14 mouse cellular contexts compared by ENCODE assay signal in genomic region chr9:21451391-21451790, GRCm38 (mm10). TPM values are rescaled to one million over a fixed set of nuclear protein-coding genes. Genes with fewer than 3 reads are reported as not detected.
DNase-seq lines count a peak whose midpoint lies in the region; ATAC-seq and TF ChIP-seq lines count a peak whose summit lies in the region.
"Had no signal": no experiment of that assay in that cellular context is flagged by ENCODE, and none has a peak within 500 bp of the region (broad histone marks: within the 10 kb centered on the region; RNA-seq: fewer than 3 reads in every experiment).

No protein-coding gene starts in this region.

- WGBS in intestine, postnatal 0 days, result 68% methylated on average over 8 of the region's 8 CpGs
- WGBS in intestine, embryonic 16.5 days, result 85% methylated on average over 8 of the region's 8 CpGs
- WGBS in heart, embryonic 12.5 days, result 82% methylated on average over 8 of the region's 8 CpGs
- 57% methylated on average over 8 of the region's 8 CpGs for WGBS in lung, postnatal 0 days
- WGBS in cerebellum, adult 2 months, result 39% methylated on average over 8 of the region's 8 CpGs

- no peaks in the 10 kb centered on the region for H3K9me3 ChIP-seq in intestine, postnatal 0 days (ENCODE audit: control insufficient read depth)
- no peaks in the 10 kb centered on the region for H3K9me3 ChIP-seq in intestine, embryonic 16.5 days (ENCODE audit: control insufficient read depth, low read length)
- no peaks in the 10 kb centered on the region for H3K9me3 ChIP-seq in E14TG2a.4 (ENCODE audit: low read length)
- H3K9me3 ChIP-seq in heart, embryonic 12.5 days (replicated peaks), result no peaks in the 10 kb centered on the region
- H3K9me3 ChIP-seq in lung, postnatal 0 days (ENCODE audit: low read length), result no peaks in the 10 kb centered on the region
- H3K9me3 ChIP-seq: hindbrain, embryonic 10.5 days; limb, embryonic 13.5 days had no signal

- TF ChIP-seq POLR2A in cerebellum, adult 2 months (IDR thresholded peaks at IDR 0.05; ENCODE audit: borderline replicate concordance, insufficient read depth, low read length), result no peak

- H3K4me3 ChIP-seq in intestine, postnatal 0 days (ENCODE audit: low read depth, low read length), result no peak overlapping the region
- H3K4me3 ChIP-seq in intestine, embryonic 16.5 days (ENCODE audit: low read length), result no peak overlapping the region
- H3K4me3 ChIP-seq in E14TG2a.4 (replicated peaks; ENCODE audit: low read length), result peak overlapping the region; percentile 30
- H3K4me3 ChIP-seq in heart, embryonic 12.5 days, result no peak overlapping the region
- no peak overlapping the region for H3K4me3 ChIP-seq in lung, postnatal 0 days (ENCODE audit: low read depth, low read length)
- H3K4me3 ChIP-seq in cerebellum, adult 2 months (replicated peaks; ENCODE audit: insufficient read depth, low read depth, low read length), result no peak overlapping the region
- H3K4me3 ChIP-seq: hindbrain, embryonic 10.5 days; limb, embryonic 13.5 days had no signal

- H3K9ac ChIP-seq in intestine, postnatal 0 days (ENCODE audit: low read depth, low read length), result no peak overlapping the region
- H3K9ac ChIP-seq in intestine, embryonic 16.5 days (ENCODE audit: low read depth, low read length), result no peak overlapping the region
- H3K9ac ChIP-seq in heart, embryonic 12.5 days, result no peak overlapping the region
- H3K9ac ChIP-seq in lung, postnatal 0 days (replicated peaks; ENCODE audit: low read depth), result no peak overlapping the region
- H3K9ac ChIP-seq: limb, embryonic 13.5 days had no signal

- H3K27ac ChIP-seq in intestine, postnatal 0 days (ENCODE audit: low read depth, low read length), result peak overlapping the region; percentile 28
- H3K27ac ChIP-seq in intestine, embryonic 16.5 days (ENCODE audit: low read length), result no peak overlapping the region
- peak overlapping the region; percentile 31; the same call in 1 of the 2 replicates for H3K27ac ChIP-seq in heart, embryonic 12.5 days (ENCODE audit: poor library complexity, severe bottlenecking)
- peak overlapping the region; percentile 71 for H3K27ac ChIP-seq in lung, postnatal 0 days (ENCODE audit: low read length)
- no peak overlapping the region for H3K27ac ChIP-seq in cerebellum, adult 2 months (ENCODE audit: insufficient read depth, low read length)
- H3K27ac ChIP-seq: hindbrain, embryonic 10.5 days; limb, embryonic 13.5 days had no signal

- H3K4me2 ChIP-seq in intestine, postnatal 0 days (replicated peaks; ENCODE audit: low read depth), result no peak overlapping the region
- H3K4me2 ChIP-seq in intestine, embryonic 16.5 days (ENCODE audit: low read depth, low read length), result no peak overlapping the region
- H3K4me2 ChIP-seq in heart, embryonic 12.5 days, result peak overlapping the region; percentile 14; the same call in 1 of the 2 replicates
- H3K4me2 ChIP-seq in lung, postnatal 0 days (replicated peaks; ENCODE audit: low read depth, low read length), result no peak overlapping the region
- H3K4me2 ChIP-seq: limb, embryonic 13.5 days had no signal

- TF ChIP-seq CTCF in intestine, postnatal 0 days (IDR thresholded peaks at IDR 0.05; ENCODE audit: low read depth), result no peak
- TF ChIP-seq CTCF in E14TG2a.4 (conservative IDR thresholded peaks at IDR 0.05; ENCODE audit: low read length), result no peak
- no peak for TF ChIP-seq CTCF in lung, postnatal 0 days (IDR thresholded peaks at IDR 0.05)
- no peak for TF ChIP-seq CTCF in cerebellum, adult 2 months (IDR thresholded peaks at IDR 0.05; ENCODE audit: borderline replicate concordance, insufficient read depth, low read depth, low read length)

- no peaks in the 10 kb centered on the region for H3K36me3 ChIP-seq in intestine, postnatal 0 days (ENCODE audit: control insufficient read depth, insufficient read depth)
- no peaks in the 10 kb centered on the region for H3K36me3 ChIP-seq in intestine, embryonic 16.5 days (ENCODE audit: control insufficient read depth, insufficient read depth, low read length)
- H3K36me3 ChIP-seq in E14TG2a.4 (ENCODE audit: insufficient read depth, low read length), result peaks cover 38% of the 10 kb centered on the region
- H3K36me3 ChIP-seq in heart, embryonic 12.5 days, result 0 out of 2 replicates have a peak, but pooled peaks cover 6% of the 10 kb centered on the region
- no peaks in the 10 kb centered on the region for H3K36me3 ChIP-seq in lung, postnatal 0 days (ENCODE audit: insufficient read depth, low read length)

- TF ChIP-seq EP300 in lung, postnatal 0 days (IDR thresholded peaks at IDR 0.05), result no peak

- H3K27me3 ChIP-seq in intestine, postnatal 0 days (replicated peaks; ENCODE audit: control insufficient read depth, insufficient read depth, low read length), result no peaks in the 10 kb centered on the region
- no peaks in the 10 kb centered on the region for H3K27me3 ChIP-seq in intestine, embryonic 16.5 days (replicated peaks; ENCODE audit: control insufficient read depth, insufficient read depth, low read length)
- no peaks in the 10 kb centered on the region for H3K27me3 ChIP-seq in E14TG2a.4 (ENCODE audit: insufficient read depth, low read length)
- H3K27me3 ChIP-seq in heart, embryonic 12.5 days (replicated peaks), result no peaks in the 10 kb centered on the region
- no peaks in the 10 kb centered on the region for H3K27me3 ChIP-seq in lung, postnatal 0 days (replicated peaks; ENCODE audit: insufficient read depth, low read length)
- H3K27me3 ChIP-seq in cerebellum, adult 2 months (ENCODE audit: control insufficient read depth, insufficient read depth, low read length), result no peaks in the 10 kb centered on the region
- H3K27me3 ChIP-seq: limb, embryonic 13.5 days had no signal

- H3K4me1 ChIP-seq in intestine, postnatal 0 days (replicated peaks; ENCODE audit: control insufficient read depth, insufficient read depth, low read length), result peaks cover 2% of the 10 kb centered on the region; the same call in 1 of the 2 replicates
- peaks cover 26% of the 10 kb centered on the region for H3K4me1 ChIP-seq in intestine, embryonic 16.5 days (ENCODE audit: control insufficient read depth, insufficient read depth, low read length)
- peaks cover 98% of the 10 kb centered on the region for H3K4me1 ChIP-seq in E14TG2a.4 (replicated peaks; ENCODE audit: low read depth, low read length)
- H3K4me1 ChIP-seq in heart, embryonic 12.5 days (replicated peaks), result peaks cover 39% of the 10 kb centered on the region
- peaks cover 21% of the 10 kb centered on the region for H3K4me1 ChIP-seq in lung, postnatal 0 days (ENCODE audit: insufficient read depth, low read depth, low read length)
- H3K4me1 ChIP-seq in cerebellum, adult 2 months (ENCODE audit: control insufficient read depth, insufficient read depth, low read length), result peaks cover 52% of the 10 kb centered on the region

- DNase-seq in lung, postnatal 0 days (ENCODE audit: low spot score), result peak; percentile 72
- DNase-seq in cerebellum, adult 2 months, result no peak
- no peak for DNase-seq in gastrocnemius, postnatal 4 days (ENCODE audit: low spot score in 2 of 2)
- DNase-seq in testis, postnatal 10 days (ENCODE audit: low spot score), result no peak
- DNase-seq: adrenal gland, postnatal 10 days; cerebellum, postnatal 10 days; midbrain, embryonic 14.5 days; retina, postnatal 1 day had no signal

- ATAC-seq in intestine, postnatal 0 days, result no peak
- no peak for ATAC-seq in intestine, embryonic 16.5 days
- ATAC-seq in heart, embryonic 12.5 days (ENCODE audit: insufficient number of reproducible peaks, low FRiP score), result no peak
- ATAC-seq in lung, postnatal 0 days, result peak; percentile 69

RNA-seq across cellular contexts. Expression of gene Dnm2, which starts 26.7 kb away (rescaled TPM):
- 69.6 and 74.7 TPM in 2 replicates for polyA plus RNA-seq in intestine, postnatal 0 days (2015; fragmentation: Nextera tagmentation; extraction: Ambion mirVana)
- 77.7 and 82.5 TPM in 2 replicates for polyA plus RNA-seq in intestine, embryonic 16.5 days (2015; fragmentation: Nextera tagmentation; extraction: Ambion mirVana)
- polyA plus RNA-seq in heart, embryonic 12.5 days (2016; fragmentation: Nextera tagmentation; extraction: Ambion mirVana), result 83.8 and 87.2 TPM in 2 replicates
- polyA plus RNA-seq in lung, postnatal 0 days (2015; fragmentation: Nextera tagmentation; extraction: Ambion mirVana), result 79.8 and 81.1 TPM in 2 replicates
- polyA plus RNA-seq in cerebellum, adult 2 months (2012; rRNA removed), result 66.9 and 68.6 TPM in 2 replicates
- 10 to 100 TPM; 75.0 to 86.0 TPM for total RNA-seq in gastrocnemius, postnatal 4 days (2021)

RNA-seq across cellular contexts. Expression of gene Qtrt1, which starts 39.8 kb away (rescaled TPM):
- 16.9 and 17.9 TPM in 2 replicates for polyA plus RNA-seq in intestine, postnatal 0 days (2015; fragmentation: Nextera tagmentation; extraction: Ambion mirVana)
- polyA plus RNA-seq in intestine, embryonic 16.5 days (2015; fragmentation: Nextera tagmentation; extraction: Ambion mirVana), result 51.1 and 60.3 TPM in 2 replicates
- 23.0 and 25.4 TPM in 2 replicates for polyA plus RNA-seq in heart, embryonic 12.5 days (2016; fragmentation: Nextera tagmentation; extraction: Ambion mirVana)
- 17.4 and 20.6 TPM in 2 replicates for polyA plus RNA-seq in lung, postnatal 0 days (2015; fragmentation: Nextera tagmentation; extraction: Ambion mirVana)
- polyA plus RNA-seq in cerebellum, adult 2 months (2012; rRNA removed), result 37.5 and 39.5 TPM in 2 replicates
- 10 to 100 TPM; 15.1 to 18.5 TPM for total RNA-seq in gastrocnemius, postnatal 4 days (2021)

RNA-seq across cellular contexts. Expression of gene Tmed1, which starts 58.7 kb away (rescaled TPM):
- polyA plus RNA-seq in intestine, postnatal 0 days (2015; fragmentation: Nextera tagmentation; extraction: Ambion mirVana), result 31.1 and 31.4 TPM in 2 replicates
- 72.6 and 79.7 TPM in 2 replicates for polyA plus RNA-seq in intestine, embryonic 16.5 days (2015; fragmentation: Nextera tagmentation; extraction: Ambion mirVana)
- 89.4 and 92.3 TPM in 2 replicates for polyA plus RNA-seq in heart, embryonic 12.5 days (2016; fragmentation: Nextera tagmentation; extraction: Ambion mirVana)
- polyA plus RNA-seq in lung, postnatal 0 days (2015; fragmentation: Nextera tagmentation; extraction: Ambion mirVana), result 60.8 and 71.3 TPM in 2 replicates
- 25.9 and 26.4 TPM in 2 replicates for polyA plus RNA-seq in cerebellum, adult 2 months (2012; rRNA removed)
- total RNA-seq in gastrocnemius, postnatal 4 days (2021), result 10 to 100 TPM; 38.3 to 40.6 TPM

Comparison
In these comparisons a context has a peak if more than half of its experiments do, and no peak if none do; other contexts are left out.
1. H3K27ac ChIP-seq: peak in intestine, postnatal 0 days (single experiment), heart, embryonic 12.5 days (single experiment) and lung, postnatal 0 days (single experiment); none in intestine, embryonic 16.5 days (single experiment) and cerebellum, adult 2 months (single experiment).